ENCODE assay signal across 11 mouse cellular contexts in genomic region chr2:77863934-77864333, GRCm38 (mm10). TPM values are rescaled to one million over a fixed set of nuclear protein-coding genes. Genes with fewer than 3 reads are reported as not detected.
DNase-seq lines count a peak whose midpoint lies in the region; ATAC-seq lines count a peak whose summit lies in the region.
"Had no signal": no experiment of that assay in that cellular context is flagged by ENCODE, and none has a peak within 500 bp of the region (broad histone marks: within the 10 kb centered on the region; RNA-seq: fewer than 3 reads in every experiment).

No protein-coding gene starts in this region.

- peak overlapping the region; percentile 44 for H3K4me2 ChIP-seq in intestine, embryonic 14.5 days (ENCODE audit: low read length)
- no peak overlapping the region for H3K4me2 ChIP-seq in midbrain, embryonic 11.5 days
- H3K4me2 ChIP-seq: liver, embryonic 15.5 days had no signal

- peak overlapping the region; percentile 84 for H3K27ac ChIP-seq in intestine, embryonic 14.5 days (ENCODE audit: low read depth)
- H3K27ac ChIP-seq in midbrain, embryonic 11.5 days (ENCODE audit: low read depth, low read length), result no peak overlapping the region
- H3K27ac ChIP-seq: liver, embryonic 15.5 days had no signal

- H3K4me3 ChIP-seq in intestine, embryonic 14.5 days (ENCODE audit: low read depth, low read length), result peak overlapping the region; percentile 3; the same call in 1 of the 2 replicates
- H3K4me3 ChIP-seq in midbrain, embryonic 11.5 days (ENCODE audit: low read depth, low read length), result no peak overlapping the region
- H3K4me3 ChIP-seq: erythroblast, embryonic 14.5 days; liver, embryonic 15.5 days had no signal

- DNase-seq in frontal cortex, postnatal 10 days (ENCODE audit: low spot score in 2 of 2), result no peak
- peak; percentile 18 for DNase-seq in layer of hippocampus, adult 11-12 months (ENCODE audit: low spot score)
- DNase-seq in layer of hippocampus, postnatal 25 days (ENCODE audit: extremely low spot score in 1 of 2, low spot score in 1 of 2), result no peak
- DNase-seq in brain, adult 2 months (ENCODE audit: low read depth, low spot score), result peak; percentile 69
- DNase-seq in intestine, embryonic 14.5 days (ENCODE audit: low spot score), result peak; percentile 59
- DNase-seq in midbrain, embryonic 11.5 days (ENCODE audit: low spot score, missing footprints), result no peak
- no peak for DNase-seq in MN1 (ENCODE audit: low spot score)

- ATAC-seq in frontal cortex, adult (ENCODE audit: low TSS enrichment), result peak; percentile 86
- peak; percentile 89 for ATAC-seq in intestine, embryonic 14.5 days (replicated peaks; ENCODE audit: low FRiP score, low TSS enrichment, low read depth)
- no peak for ATAC-seq in midbrain, embryonic 11.5 days (ENCODE audit: low FRiP score)
- ATAC-seq: hindbrain, embryonic 16.5 days had no signal

- 23% methylated on average over 6 of the region's 6 CpGs for WGBS in intestine, embryonic 14.5 days
- WGBS in midbrain, embryonic 11.5 days, result 87% methylated on average over 6 of the region's 6 CpGs

- H3K36me3 ChIP-seq in intestine, embryonic 14.5 days (ENCODE audit: control insufficient read depth, insufficient read depth, low read length), result no peaks in the 10 kb centered on the region
- no peaks in the 10 kb centered on the region for H3K36me3 ChIP-seq in midbrain, embryonic 11.5 days (ENCODE audit: control insufficient read depth, insufficient read depth, low read length)
- H3K36me3 ChIP-seq: liver, embryonic 15.5 days had no signal

- H3K9ac ChIP-seq in intestine, embryonic 14.5 days (ENCODE audit: low read length), result no peak overlapping the region
- no peak overlapping the region for H3K9ac ChIP-seq in midbrain, embryonic 11.5 days (ENCODE audit: low read length)
- H3K9ac ChIP-seq: liver, embryonic 15.5 days had no signal

- no peaks in the 10 kb centered on the region for H3K27me3 ChIP-seq in intestine, embryonic 14.5 days (replicated peaks; ENCODE audit: control insufficient read depth, insufficient read depth, low read length)
- no peaks in the 10 kb centered on the region for H3K27me3 ChIP-seq in midbrain, embryonic 11.5 days (ENCODE audit: control insufficient read depth, insufficient read depth, low read length)
- H3K27me3 ChIP-seq: liver, embryonic 15.5 days had no signal

- peaks cover 3% of the 10 kb centered on the region; the same call in 1 of the 2 replicates for H3K4me1 ChIP-seq in intestine, embryonic 14.5 days (replicated peaks; ENCODE audit: control insufficient read depth, insufficient read depth, low read length)
- H3K4me1 ChIP-seq in midbrain, embryonic 11.5 days (ENCODE audit: control insufficient read depth, insufficient read depth, low read length), result no peaks in the 10 kb centered on the region
- H3K4me1 ChIP-seq: liver, embryonic 15.5 days had no signal

- no peaks in the 10 kb centered on the region for H3K9me3 ChIP-seq in intestine, embryonic 14.5 days (ENCODE audit: control insufficient read depth, low read length)
- no peaks in the 10 kb centered on the region for H3K9me3 ChIP-seq in midbrain, embryonic 11.5 days (ENCODE audit: control insufficient read depth, low read length)
- H3K9me3 ChIP-seq: liver, embryonic 15.5 days had no signal

RNA-seq across cellular contexts. Expression of gene Zfp385b, which starts 44.5 kb away (rescaled TPM):
- 10 to 100 TPM; 47.4 to 49.1 TPM for total RNA-seq in layer of hippocampus, postnatal 25 days (2021)
- 7.6 and 7.9 TPM in 2 replicates for polyA plus RNA-seq in intestine, embryonic 14.5 days (2014; fragmentation: Nextera tagmentation; extraction: Ambion mirVana)
- 1.7 and 2.3 TPM in 2 replicates for polyA plus RNA-seq in midbrain, embryonic 11.5 days (2014; fragmentation: Nextera tagmentation; extraction: Ambion mirVana)
- polyA plus RNA-seq: erythroblast, embryonic 14.5 days had no signal

Comparison
In these comparisons a context has a peak if more than half of its experiments do, and no peak if none do; other contexts are left out.
1. DNase-seq: peak in layer of hippocampus, adult 11-12 months (single experiment), brain, adult 2 months (single experiment) and intestine, embryonic 14.5 days (single experiment); none in frontal cortex, postnatal 10 days (0 of 2), layer of hippocampus, postnatal 25 days (0 of 2), midbrain, embryonic 11.5 days (single experiment) and MN1 (single experiment).